Mouse (Mus musculus) G1E (cell line): ENCODE data around the gene Dhrs11.

Experiments
- CTCF ChIP-seq: IDR thresholded peaks from 2 replicates; pipeline ENCODE4 v1.5.1; 2012; ENCODE audit warnings: low read depth, low read length, inconsistent platforms, mixed read lengths
- TAL1 ChIP-seq: conservative IDR thresholded peaks from 2 replicates; pipeline ENCODE4 v1.6.1; 2012; ENCODE audit warnings: low read depth, low read length, inconsistent platforms, mixed read lengths

- TF ChIP-seq TAL1 (no peak), CTCF (no peak)
Measured at GRCm38 (mm10) chr11:84867586-84867985, 38.8 kb upstream of the Dhrs11 start.
